Mouse (Mus musculus) gastrocnemius, postnatal 4 days (tissue): ENCODE measurements at regions not wholly inside any gene's neighbourhood (a gene's known extent, or its start where the extent isn't known, plus 50 kb on each side); places are given as distances from the start of the nearest gene placed in this dataset.
"Not testable (repeated sequence)": the region's sequence is repeated elsewhere in the genome, so short reads cannot be mapped to it uniquely, and the experiment has no call there.

Source experiments
- DNase-seq, 2 experiments: peaks; one replicate each; pipeline ENCODE4 v3.0.0; 2021 to 2022; ENCODE audit warnings: low spot score in 2 of 2, mixed read lengths in 2 of 2

DNA sequence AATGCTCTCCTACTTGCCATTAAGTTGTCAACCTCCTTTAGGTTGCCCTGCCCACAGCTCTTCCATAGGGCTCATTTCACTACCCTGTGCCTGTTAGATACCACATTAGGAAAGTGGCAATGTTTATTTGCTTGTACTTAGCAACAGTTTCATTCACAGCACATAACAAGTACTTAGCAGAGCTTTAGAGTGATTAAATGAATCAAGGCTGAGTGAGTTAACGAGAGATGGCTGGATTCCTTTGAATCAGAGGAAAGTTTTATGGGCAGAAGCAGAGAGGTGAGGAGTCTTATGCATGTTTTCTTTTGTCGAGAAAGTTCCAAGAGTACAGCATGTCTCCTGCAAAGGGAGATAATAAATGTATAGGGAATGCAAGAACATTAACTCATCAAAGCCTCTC lies 60.5 kb downstream of the Ptgs2 start:
- DNase-seq = no peak

DNA sequence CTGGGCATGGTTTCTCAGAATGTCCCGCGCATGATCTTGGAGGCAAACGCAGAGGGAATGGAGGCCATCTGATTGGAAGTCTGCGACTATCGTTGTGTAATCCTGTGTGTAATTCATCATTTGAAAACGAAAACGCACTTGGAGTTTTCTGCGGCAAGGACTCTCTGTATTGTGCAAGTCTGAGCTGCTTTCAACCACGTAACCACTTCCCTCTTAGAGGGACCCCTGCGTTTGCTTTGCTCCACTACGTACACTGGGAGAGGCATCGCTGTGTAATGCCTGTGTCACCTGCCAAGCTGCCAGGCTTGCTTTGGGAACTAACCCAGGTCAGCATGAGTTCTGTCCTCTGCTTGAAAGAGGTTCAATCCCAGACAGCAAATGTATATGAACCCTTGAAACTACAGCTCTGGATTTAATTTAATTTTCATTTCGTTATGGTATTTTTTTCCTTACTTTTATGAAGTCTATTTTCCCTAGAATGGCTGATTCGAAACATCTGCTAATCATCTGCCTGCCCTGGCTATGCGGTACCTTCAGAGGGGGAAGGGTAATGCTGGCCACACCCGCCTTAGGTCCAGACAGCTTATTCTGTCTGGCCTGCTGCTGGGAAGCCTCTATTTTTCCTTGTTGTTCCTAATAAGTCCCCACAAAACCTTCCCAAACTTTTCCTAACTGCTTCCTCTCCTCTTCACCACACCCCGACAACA lies 65.2 kb downstream of the Ptgs2 start:
- peak in 1 of 2 experiments; percentile 15 for DNase-seq

DNA sequence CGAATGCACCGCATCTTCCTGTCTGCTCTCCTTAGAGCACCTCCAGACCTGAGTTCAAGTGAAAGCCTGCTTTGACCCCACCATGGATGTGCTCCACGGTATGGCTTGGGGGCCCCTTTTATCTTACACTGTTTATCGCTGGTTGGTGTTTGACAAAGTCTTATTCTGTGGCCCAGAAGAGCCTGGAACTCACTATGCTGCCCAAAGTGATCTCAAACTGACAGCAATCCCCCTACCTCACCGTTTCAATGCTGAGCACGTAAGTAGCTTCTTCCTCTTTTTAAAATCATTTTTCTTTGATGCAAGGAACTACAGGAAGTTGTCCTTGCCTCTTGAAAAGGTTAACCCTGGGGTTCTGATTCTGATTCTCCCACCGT lies 65.8 kb downstream of the Ptgs2 start:
- no peak for DNase-seq

GRCm38 (mm10) chr1:150167172-150167571 lies 67.3 kb downstream of the Ptgs2 start:
- DNase-seq = no peak

- no peak for DNase-seq
Observed at GRCm38 (mm10) chr1:150174204-150174603, 74.4 kb downstream of the Ptgs2 start.

- DNase-seq = no peak
Observed at GRCm38 (mm10) chr1:150177029-150177740, 77.4 kb downstream of the Ptgs2 start.

DNA sequence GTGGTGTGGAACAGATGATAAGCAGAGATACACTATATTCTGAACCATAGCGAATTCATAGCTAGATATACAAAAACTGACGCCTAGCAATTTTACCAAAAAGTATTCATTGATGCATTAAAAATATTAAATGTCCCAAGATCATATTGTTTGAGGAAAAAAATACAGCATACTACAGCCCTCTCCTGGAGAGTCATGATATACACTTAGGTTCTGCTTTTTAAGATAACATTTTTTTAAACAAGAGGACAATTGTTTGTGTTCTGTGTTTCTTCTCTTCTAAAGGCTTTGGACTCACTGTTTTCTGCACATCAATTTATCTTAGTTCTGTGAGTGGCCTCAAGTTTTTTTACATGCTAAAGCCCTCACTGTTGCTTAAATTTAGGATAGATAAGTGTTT lies 102.2 kb downstream of the Ptgs2 start:
- DNase-seq = no peak

GRCm38 (mm10) chr1:150212454-150212853 lies 106.8 kb upstream of the Pdc start:
- no peak for DNase-seq

DNA sequence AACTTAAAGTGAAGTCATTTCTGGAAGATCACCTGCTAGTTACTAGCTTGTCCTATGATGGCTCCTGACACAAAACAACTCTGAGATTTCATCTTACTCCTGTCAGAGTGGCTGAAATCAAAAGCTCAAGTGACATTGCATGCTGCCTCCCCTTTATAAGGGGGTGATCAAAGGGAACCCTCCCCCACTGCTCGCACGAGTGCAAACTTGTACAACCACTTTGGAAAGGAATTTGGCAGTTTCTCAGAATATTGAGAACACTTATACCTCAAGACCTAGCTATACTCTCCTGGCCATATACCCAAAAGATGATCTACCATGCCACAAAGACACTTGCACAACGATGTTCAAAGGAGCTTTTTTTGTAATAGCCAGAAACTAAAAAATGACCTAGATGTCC lies 102.5 kb upstream of the Pdc start:
- no peak for DNase-seq

DNA sequence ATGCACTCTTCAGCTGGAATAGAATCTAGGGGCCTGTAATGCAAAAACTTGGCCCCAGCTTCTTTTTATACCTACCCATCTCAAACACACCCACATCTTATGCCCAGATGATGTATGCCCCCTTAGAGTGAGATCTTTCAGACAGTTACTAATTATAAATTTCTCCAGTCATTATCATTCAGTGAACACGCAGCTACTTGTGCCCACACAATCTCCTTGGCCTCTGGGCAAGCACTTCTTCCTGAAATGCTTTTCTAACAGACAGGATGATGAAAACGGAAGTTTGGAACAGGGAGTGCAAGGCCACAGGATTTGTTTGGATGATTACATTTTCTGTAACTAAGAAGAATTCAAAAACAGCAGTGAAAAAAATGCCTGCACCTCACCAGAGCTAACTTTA lies 100.4 kb upstream of the Pdc start:
- no peak for DNase-seq

DNA sequence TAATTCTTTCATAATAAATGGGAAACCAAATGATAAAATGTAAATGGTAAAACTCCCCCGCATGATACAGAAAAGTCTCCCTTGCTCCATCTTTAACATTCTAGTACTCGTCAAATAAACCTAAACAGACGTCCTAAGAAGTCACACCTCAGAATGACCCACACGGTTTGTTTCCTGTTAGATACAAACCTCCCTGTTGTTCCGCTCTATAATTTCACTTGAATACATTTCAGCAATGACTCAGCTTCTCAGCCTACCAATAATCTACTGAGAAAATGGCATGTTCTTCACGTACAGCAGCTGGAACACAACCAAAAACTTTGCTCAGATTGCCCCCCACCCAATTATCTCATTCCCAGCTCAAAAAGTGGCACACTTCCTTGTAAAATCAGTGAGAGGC lies 93.7 kb upstream of the Pdc start:
- no peak for DNase-seq

DNA sequence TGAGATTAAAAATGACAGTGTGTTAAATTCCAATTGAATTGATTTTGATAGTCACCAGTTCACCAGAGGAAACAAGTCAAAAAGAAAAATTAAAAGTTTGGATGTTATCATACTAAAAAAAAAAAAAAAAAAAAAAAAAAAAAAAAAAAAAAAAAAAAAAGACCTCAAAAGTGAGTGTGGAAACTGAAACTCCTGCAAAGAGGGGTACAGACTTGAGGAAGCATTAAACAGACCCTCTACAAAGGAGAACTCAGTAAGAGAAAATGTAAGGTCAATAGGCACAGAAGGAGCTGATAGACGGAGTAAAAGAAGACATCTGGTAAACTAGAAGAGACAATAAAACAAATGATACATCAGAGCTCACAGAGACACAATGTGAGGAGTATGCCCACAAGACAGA lies 79.7 kb upstream of the Pdc start:
- DNase-seq = not testable (repeated sequence)

- no peak for DNase-seq
Observed at GRCm38 (mm10) chr1:150240110-150240509, 79.1 kb upstream of the Pdc start.

- no peak for DNase-seq
Observed at GRCm38 (mm10) chr1:150241153-150241552, 78.1 kb upstream of the Pdc start.

DNA sequence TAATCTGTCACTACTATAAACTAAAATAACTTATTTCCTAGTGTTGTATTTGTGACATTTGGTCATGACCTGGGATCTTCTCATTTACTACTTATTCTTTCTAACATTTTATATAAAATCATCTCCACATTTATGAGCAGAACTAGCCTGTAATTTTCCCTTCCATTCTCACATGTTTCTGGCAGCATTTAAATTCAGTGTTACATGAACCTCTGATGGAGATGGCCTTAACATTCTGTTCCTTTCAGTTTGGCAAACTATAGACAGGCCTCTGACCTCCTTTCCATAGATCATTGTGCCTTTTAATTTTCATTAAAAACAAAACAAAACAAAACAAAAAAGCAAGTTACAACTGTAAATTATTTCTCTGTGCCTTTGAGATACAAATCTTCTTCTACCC lies 77.1 kb upstream of the Pdc start:
- DNase-seq = no peak

- no peak for DNase-seq
Observed at GRCm38 (mm10) chr1:150244916-150245315, 74.3 kb upstream of the Pdc start.

GRCm38 (mm10) chr1:150251422-150251821 lies 67.8 kb upstream of the Pdc start:
- no peak for DNase-seq

- DNase-seq = no peak
Observed at GRCm38 (mm10) chr1:150251876-150252275, 67.3 kb upstream of the Pdc start.

- DNase-seq = no peak
Observed at GRCm38 (mm10) chr1:150257596-150257995, 61.6 kb upstream of the Pdc start.

GRCm38 (mm10) chr1:150260355-150260754 lies 58.9 kb upstream of the Pdc start:
- DNase-seq = no peak

DNA sequence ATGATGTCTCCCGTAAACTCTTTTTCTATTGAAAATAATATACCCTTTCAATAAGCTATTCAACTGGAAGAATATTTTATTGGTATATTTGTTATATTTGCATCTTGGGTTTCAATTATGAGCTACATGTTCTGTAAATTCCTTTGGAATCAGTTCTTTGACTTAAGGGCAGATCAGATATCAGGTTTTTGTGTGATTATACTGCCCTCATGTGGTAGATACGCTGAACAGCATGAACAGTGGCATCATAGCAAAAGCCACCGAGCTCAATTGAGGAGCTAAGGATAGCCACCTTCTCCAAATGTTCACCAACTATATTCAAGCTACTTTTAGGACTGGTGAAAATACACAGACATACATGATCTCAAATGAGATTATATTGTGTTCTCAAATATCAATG lies 52.7 kb upstream of the Pdc start:
- no peak for DNase-seq

GRCm38 (mm10) chr1:150267003-150267402 lies 52.2 kb upstream of the Pdc start:
- DNase-seq = no peak
